Mouse (Mus musculus) CD4-positive naive resting alpha-beta T cell, adult 76 days (primary cell): ENCODE results near the gene Ak4. TPM values are rescaled to one million over a fixed set of nuclear protein-coding genes. Genes with fewer than 3 reads are reported as not detected.

Source experiments
- total RNA-seq: library from RNA; stranded (reverse); gene quantifications from one replicate; pipeline ENCODE4 v1.2.4, GENCODE M21; 2023

Gene Ak4
- not detected for total RNA-seq

GRCm38 (mm10) chr4:101419151-101419910, at the start of gene Ak4:
TSS of gene Ak4 (plus strand) at chr4:101419277.

GRCm38 (mm10) chr4:101496534-101497237, 77.6 kb downstream of the Ak4 start, which contains the start of gene Dnajc6:
TSS of gene Dnajc6 (plus strand) at chr4:101496648.

Other genes starting within 250 kb of the Ak4 start
- 654 TPM for gene Jak1, start 154.0 kb upstream of the Ak4 start, total RNA-seq
- gene Dnajc6, start 77.4 kb downstream of the Ak4 start, total RNA-seq = 5.9 TPM
- 18.3 TPM for gene Leprot, start 228.4 kb downstream of the Ak4 start, total RNA-seq